ENCODE assay signal across 10 mouse cellular contexts in genomic region chr16:37916818-37917201, GRCm38 (mm10). TPM values are rescaled to one million over a fixed set of nuclear protein-coding genes. Genes with fewer than 3 reads are reported as not detected.
DNase-seq lines count a peak whose midpoint lies in the region; ATAC-seq and TF ChIP-seq lines count a peak whose summit lies in the region.
"Had no signal": no experiment of that assay in that cellular context is flagged by ENCODE, and none has a peak within 500 bp of the region (broad histone marks: within the 10 kb centered on the region; RNA-seq: fewer than 3 reads in every experiment).

No protein-coding gene starts in this region.

- no peak for DNase-seq in heart, postnatal 4 days
- DNase-seq in brain, embryonic 14.5 days (ENCODE audit: low read depth), result peak; percentile 27
- no peak for DNase-seq in right cerebral cortex, postnatal 25 days
- DNase-seq in frontal cortex, adult 2 months (ENCODE audit: extremely low spot score in 1 of 2, low spot score in 1 of 2), result no peak
- no peak for DNase-seq in kidney, postnatal 10 days

- 38% methylated on average over 7 of the region's 7 CpGs for WGBS in heart, embryonic 14.5 days
- 17% methylated on average over 7 of the region's 7 CpGs for whole genome bisulfite sequencing in hindbrain, embryonic 13.5 days
- 11% methylated on average over 7 of the region's 7 CpGs for WGBS in midbrain, embryonic 15.5 days

- H3K27ac ChIP-seq in heart, embryonic 14.5 days (replicated peaks in 1 of 2; ENCODE audit: control insufficient read depth in 1 of 2, insufficient read depth in 1 of 2, low read depth in 2 of 2, low read length in 2 of 2), result no peak overlapping the region
- no peak overlapping the region for H3K27ac ChIP-seq in hindbrain, embryonic 13.5 days
- no peak overlapping the region for H3K27ac ChIP-seq in midbrain, embryonic 15.5 days
- H3K27ac ChIP-seq: macrophage had no signal

- H3K36me3 ChIP-seq in heart, embryonic 14.5 days (ENCODE audit: control insufficient read depth, insufficient read depth, low read length), result no peaks in the 10 kb centered on the region
- H3K36me3 ChIP-seq in hindbrain, embryonic 13.5 days, result no peaks in the 10 kb centered on the region
- no peaks in the 10 kb centered on the region for H3K36me3 ChIP-seq in midbrain, embryonic 15.5 days (replicated peaks)

- H3K9me3 ChIP-seq in heart, embryonic 14.5 days (ENCODE audit: control insufficient read depth, low read length), result no peaks in the 10 kb centered on the region
- H3K9me3 ChIP-seq in hindbrain, embryonic 13.5 days, result no peaks in the 10 kb centered on the region
- no peaks in the 10 kb centered on the region for H3K9me3 ChIP-seq in midbrain, embryonic 15.5 days

- no peak for TF ChIP-seq CTCF in brain, embryonic 14.5 days (IDR thresholded peaks at IDR 0.05; ENCODE audit: borderline replicate concordance, extremely low read depth, insufficient read depth, insufficient read length)

- peaks cover 2 to 6% of the 10 kb centered on the region in 2 experiments; a peak in 2 of 4 replicates for H3K4me1 ChIP-seq in heart, embryonic 14.5 days (ENCODE audit: control insufficient read depth in 2 of 2, insufficient read depth in 2 of 2, low read length in 2 of 2)
- H3K4me1 ChIP-seq in hindbrain, embryonic 13.5 days (replicated peaks), result peaks cover 19% of the 10 kb centered on the region
- H3K4me1 ChIP-seq in midbrain, embryonic 15.5 days, result peaks cover 33% of the 10 kb centered on the region

- H3K27me3 ChIP-seq in heart, embryonic 14.5 days (ENCODE audit: control insufficient read depth, insufficient read depth, low read length), result peaks cover 15% of the 10 kb centered on the region
- H3K27me3 ChIP-seq in hindbrain, embryonic 13.5 days, result peaks cover 10% of the 10 kb centered on the region; the same call in 1 of the 2 replicates
- no peaks in the 10 kb centered on the region; the same call in 1 of the 2 replicates for H3K27me3 ChIP-seq in midbrain, embryonic 15.5 days (replicated peaks)

- no peak for ATAC-seq in heart, embryonic 14.5 days (ENCODE audit: insufficient number of reproducible peaks, insufficient read depth, low FRiP score, low read depth)
- no peak; the same call in 1 of the 2 replicates for ATAC-seq in hindbrain, embryonic 13.5 days (ENCODE audit: low FRiP score)
- ATAC-seq in midbrain, embryonic 15.5 days (replicated peaks), result no peak

- H3K9ac ChIP-seq in heart, embryonic 14.5 days (ENCODE audit: low read length), result peak overlapping the region; percentile 70; the same call in 1 of the 2 replicates
- peak overlapping the region; percentile 79 for H3K9ac ChIP-seq in hindbrain, embryonic 13.5 days
- peak overlapping the region; percentile 71 for H3K9ac ChIP-seq in midbrain, embryonic 15.5 days

- H3K4me3 ChIP-seq in heart, embryonic 14.5 days (ENCODE audit: control insufficient read depth in 1 of 2, insufficient read depth in 1 of 2, low read depth in 1 of 2, low read length in 2 of 2), result peak overlapping the region in 1 of 2 experiments; percentile 53; a peak in 3 of 4 replicates
- peak overlapping the region; percentile 57 for H3K4me3 ChIP-seq in hindbrain, embryonic 13.5 days
- H3K4me3 ChIP-seq in midbrain, embryonic 15.5 days, result peak overlapping the region; percentile 65

- peak overlapping the region; percentile 96 for H3K4me2 ChIP-seq in heart, embryonic 14.5 days (ENCODE audit: low read length)
- H3K4me2 ChIP-seq in hindbrain, embryonic 13.5 days, result peak overlapping the region; percentile 80
- peak overlapping the region; percentile 91 for H3K4me2 ChIP-seq in midbrain, embryonic 15.5 days

- TF ChIP-seq POLR2A in brain, embryonic 14.5 days (IDR thresholded peaks at IDR 0.05; ENCODE audit: borderline replicate concordance, extremely low read depth, insufficient read depth, insufficient read length, poor library complexity, severe bottlenecking), result no peak

RNA-seq across cellular contexts. Expression of gene Gpr156, which starts 0.5 kb away (rescaled TPM):
- 0.42 and 0.54 TPM in 2 replicates for polyA plus RNA-seq in heart, embryonic 14.5 days (2014; fragmentation: Nextera tagmentation; extraction: Ambion mirVana)
- under 1 TPM; 0.45 to 0.47 TPM for total RNA-seq in heart, postnatal 4 days (2021)
- 6.0 and 7.0 TPM in 2 replicates for polyA plus RNA-seq in brain, embryonic 14.5 days (2012; rRNA removed)
- 5.0 TPM in 2 replicates for polyA plus RNA-seq in hindbrain, embryonic 13.5 days (2015; fragmentation: Nextera tagmentation; extraction: Ambion mirVana)
- polyA plus RNA-seq in midbrain, embryonic 15.5 days (2015; fragmentation: Nextera tagmentation; extraction: Ambion mirVana), result 6.2 and 6.4 TPM in 2 replicates
- polyA plus RNA-seq in frontal cortex, adult 2 months (2012; rRNA removed), result 1.0 TPM in 2 replicates
- polyA plus RNA-seq: macrophage had no signal

RNA-seq across cellular contexts. Expression of gene Lrrc58, which starts 48.6 kb away (rescaled TPM):
- polyA plus RNA-seq in heart, embryonic 14.5 days (2014; fragmentation: Nextera tagmentation; extraction: Ambion mirVana), result 41.8 and 42.6 TPM in 2 replicates
- total RNA-seq in heart, postnatal 4 days (2021), result 10 to 100 TPM; 89.6 to 90.1 TPM
- 21.9 and 32.2 TPM in 2 replicates for polyA plus RNA-seq in brain, embryonic 14.5 days (2012; rRNA removed)
- polyA plus RNA-seq in hindbrain, embryonic 13.5 days (2015; fragmentation: Nextera tagmentation; extraction: Ambion mirVana), result 46.1 and 49.0 TPM in 2 replicates
- 41.6 and 41.9 TPM in 2 replicates for polyA plus RNA-seq in midbrain, embryonic 15.5 days (2015; fragmentation: Nextera tagmentation; extraction: Ambion mirVana)
- polyA plus RNA-seq in frontal cortex, adult 2 months (2012; rRNA removed), result 42.9 and 45.9 TPM in 2 replicates

RNA-seq across cellular contexts. Expression of gene Gm36028, which starts 55.9 kb away (rescaled TPM):
- 3.3 and 4.9 TPM in 2 replicates for polyA plus RNA-seq in heart, embryonic 14.5 days (2014; fragmentation: Nextera tagmentation; extraction: Ambion mirVana)
- under 1 TPM; 0.47 to 0.79 TPM for total RNA-seq in heart, postnatal 4 days (2021)
- 0.25 and 0.43 TPM in 2 replicates for polyA plus RNA-seq in brain, embryonic 14.5 days (2012; rRNA removed)
- polyA plus RNA-seq in hindbrain, embryonic 13.5 days (2015; fragmentation: Nextera tagmentation; extraction: Ambion mirVana), result not detected in 2 replicates
- polyA plus RNA-seq in midbrain, embryonic 15.5 days (2015; fragmentation: Nextera tagmentation; extraction: Ambion mirVana), result not detected in 2 replicates
- 0.36 and 0.38 TPM in 2 replicates for polyA plus RNA-seq in frontal cortex, adult 2 months (2012; rRNA removed)
- total RNA-seq: gastrocnemius, postnatal 36 days had no signal
- polyA plus RNA-seq: macrophage had no signal
